Comparison of ENCODE assay signal across 21 mouse cellular contexts in the genomic region with DNA sequence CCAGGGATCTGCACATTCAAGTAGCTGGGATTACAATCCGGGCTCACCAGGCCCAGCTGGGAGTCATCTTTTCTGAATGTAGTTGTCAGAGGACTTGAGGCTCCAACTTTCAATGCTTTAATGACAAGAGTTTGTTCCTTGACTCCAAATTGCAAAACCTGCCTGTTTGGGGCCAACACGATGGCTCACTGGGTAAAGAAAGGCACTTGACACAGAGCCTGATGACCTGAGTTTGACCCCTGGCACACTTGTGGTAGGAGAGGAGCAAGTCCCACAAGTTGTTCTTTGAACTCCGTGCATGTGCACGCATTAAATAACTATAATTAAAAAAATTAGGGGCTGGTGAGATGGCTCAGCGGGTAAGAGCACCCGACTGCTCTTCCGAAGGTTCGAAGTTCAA. TPM values are rescaled to one million over a fixed set of nuclear protein-coding genes. Genes with fewer than 3 reads are reported as not detected.
DNase-seq lines count a peak whose midpoint lies in the region; ATAC-seq and TF ChIP-seq lines count a peak whose summit lies in the region.
"Had no signal": no experiment of that assay in that cellular context is flagged by ENCODE, and none has a peak within 500 bp of the region (broad histone marks: within the 10 kb centered on the region; RNA-seq: fewer than 3 reads in every experiment).

No protein-coding gene starts in this region.

- no peak overlapping the region for H3K4me3 ChIP-seq in stomach, postnatal 0 days (ENCODE audit: low read depth, low read length)
- H3K4me3 ChIP-seq: embryonic facial prominence, embryonic 13.5 days; forebrain, embryonic 13.5 days; heart, embryonic 10.5 days; heart, embryonic 15.5 days; hindbrain, embryonic 13.5 days had no signal

- no peak overlapping the region for H3K4me2 ChIP-seq in stomach, postnatal 0 days (replicated peaks; ENCODE audit: low read depth)
- H3K4me2 ChIP-seq: embryonic facial prominence, embryonic 13.5 days; heart, embryonic 15.5 days; hindbrain, embryonic 13.5 days had no signal

- DNase-seq in adrenal gland, postnatal 10 days = peak; percentile 40
- DNase-seq in adrenal gland, postnatal 25 days = no peak
- DNase-seq in kidney, adult 9 months = peak; percentile 35
- no peak for DNase-seq in kidney, postnatal 14 days
- DNase-seq in ES-CJ7 (ENCODE audit: low read depth, low spot score) = peak; percentile 32
- DNase-seq in stomach, postnatal 0 days (ENCODE audit: low spot score) = no peak
- no peak for DNase-seq in cerebellum, adult 11-12 months
- DNase-seq: cerebellum, adult 18-20 months; cerebellum, adult 9-11 months; cerebellum, postnatal 36 days; forebrain, postnatal 0 days; gastrocnemius, postnatal 36 days; heart, adult 18-20 months; heart, postnatal 14 days; kidney, adult 11 months had no signal

- no peak for TF ChIP-seq EP300 in stomach, postnatal 0 days (optimal IDR thresholded peaks at IDR 0.05)

- 75% methylated on average over 8 of the region's 8 CpGs for WGBS in stomach, postnatal 0 days

- no peak for ATAC-seq in stomach, postnatal 0 days (ENCODE audit: low FRiP score, low TSS enrichment)
- ATAC-seq: forebrain, embryonic 13.5 days; forebrain, postnatal 0 days; hindbrain, postnatal 0 days had no signal

- H3K27me3 ChIP-seq in stomach, postnatal 0 days (ENCODE audit: control insufficient read depth, insufficient read depth, low read length) = no peaks in the 10 kb centered on the region
- H3K27me3 ChIP-seq: embryonic facial prominence, embryonic 13.5 days; forebrain, embryonic 13.5 days; heart, embryonic 15.5 days; hindbrain, embryonic 13.5 days had no signal

- no peaks in the 10 kb centered on the region for H3K9me3 ChIP-seq in stomach, postnatal 0 days (ENCODE audit: control insufficient read depth, low read length)
- H3K9me3 ChIP-seq: embryonic facial prominence, embryonic 13.5 days; forebrain, embryonic 13.5 days; heart, embryonic 10.5 days; heart, embryonic 15.5 days; hindbrain, embryonic 13.5 days had no signal

- no peak for TF ChIP-seq CTCF in stomach, postnatal 0 days (IDR thresholded peaks at IDR 0.05; ENCODE audit: low read depth)

- no peaks in the 10 kb centered on the region for H3K4me1 ChIP-seq in stomach, postnatal 0 days (replicated peaks; ENCODE audit: control insufficient read depth, insufficient read depth)

- H3K9ac ChIP-seq in stomach, postnatal 0 days (ENCODE audit: low read length) = no peak overlapping the region
- H3K9ac ChIP-seq: forebrain, postnatal 0 days; heart, embryonic 15.5 days; hindbrain, embryonic 13.5 days had no signal

- H3K27ac ChIP-seq in stomach, postnatal 0 days (replicated peaks) = no peak overlapping the region
- H3K27ac ChIP-seq: embryonic facial prominence, embryonic 13.5 days; forebrain, embryonic 13.5 days; hindbrain, embryonic 13.5 days; hindbrain, postnatal 0 days had no signal

- H3K36me3 ChIP-seq in stomach, postnatal 0 days (ENCODE audit: control insufficient read depth, insufficient read depth, low read length) = peaks cover 10% of the 10 kb centered on the region

RNA-seq across cellular contexts. Expression of gene Myo1g, which starts 9.2 kb away (rescaled TPM):
- 1 to 10 TPM; 6.3 to 6.5 TPM for total RNA-seq in adrenal gland, postnatal 10 days (2021)
- total RNA-seq in adrenal gland, postnatal 25 days (2021) = 0.48 and 1.3 TPM in 2 replicates
- 0.77 and 0.85 TPM in 2 replicates for polyA plus RNA-seq in stomach, postnatal 0 days (2015; fragmentation: Nextera tagmentation; extraction: Ambion mirVana)

RNA-seq across cellular contexts. Expression of gene Ccm2, which starts 16.7 kb away (rescaled TPM):
- 10 to 100 TPM; 46.4 to 47.5 TPM for total RNA-seq in adrenal gland, postnatal 10 days (2021)
- total RNA-seq in adrenal gland, postnatal 25 days (2021) = 31.5 and 38.4 TPM in 2 replicates
- 45.7 and 45.9 TPM in 2 replicates for polyA plus RNA-seq in stomach, postnatal 0 days (2015; fragmentation: Nextera tagmentation; extraction: Ambion mirVana)

RNA-seq across cellular contexts. Expression of gene Purb, which starts 54.2 kb away (rescaled TPM):
- 10 to 100 TPM; 62.7 to 71.0 TPM for total RNA-seq in adrenal gland, postnatal 10 days (2021)
- total RNA-seq in adrenal gland, postnatal 25 days (2021) = 72.5 and 73.5 TPM in 2 replicates
- polyA plus RNA-seq in stomach, postnatal 0 days (2015; fragmentation: Nextera tagmentation; extraction: Ambion mirVana) = 17.5 and 19.6 TPM in 2 replicates

Comparison
In these comparisons a context has a peak if more than half of its experiments do, and no peak if none do; other contexts are left out.
1. DNase-seq: peak in adrenal gland, postnatal 10 days (single experiment), kidney, adult 9 months (single experiment) and ES-CJ7 (single experiment); none in adrenal gland, postnatal 25 days (single experiment), kidney, postnatal 14 days (single experiment), stomach, postnatal 0 days (single experiment) and cerebellum, adult 11-12 months (single experiment).